Mouse (Mus musculus): Measurements from ENCODE around the gene Ttc17. TPM values are rescaled to one million over a fixed set of nuclear protein-coding genes. Genes with fewer than 3 reads are reported as not detected.

Gene Ttc17
- 10 to 100 TPM in 1 of 2 experiments, 1 to 10 TPM in 1; 1.7 to 14.7 TPM for polyA plus RNA-seq (2012; fragmentation: generic; extraction: Trizol)

DNA sequence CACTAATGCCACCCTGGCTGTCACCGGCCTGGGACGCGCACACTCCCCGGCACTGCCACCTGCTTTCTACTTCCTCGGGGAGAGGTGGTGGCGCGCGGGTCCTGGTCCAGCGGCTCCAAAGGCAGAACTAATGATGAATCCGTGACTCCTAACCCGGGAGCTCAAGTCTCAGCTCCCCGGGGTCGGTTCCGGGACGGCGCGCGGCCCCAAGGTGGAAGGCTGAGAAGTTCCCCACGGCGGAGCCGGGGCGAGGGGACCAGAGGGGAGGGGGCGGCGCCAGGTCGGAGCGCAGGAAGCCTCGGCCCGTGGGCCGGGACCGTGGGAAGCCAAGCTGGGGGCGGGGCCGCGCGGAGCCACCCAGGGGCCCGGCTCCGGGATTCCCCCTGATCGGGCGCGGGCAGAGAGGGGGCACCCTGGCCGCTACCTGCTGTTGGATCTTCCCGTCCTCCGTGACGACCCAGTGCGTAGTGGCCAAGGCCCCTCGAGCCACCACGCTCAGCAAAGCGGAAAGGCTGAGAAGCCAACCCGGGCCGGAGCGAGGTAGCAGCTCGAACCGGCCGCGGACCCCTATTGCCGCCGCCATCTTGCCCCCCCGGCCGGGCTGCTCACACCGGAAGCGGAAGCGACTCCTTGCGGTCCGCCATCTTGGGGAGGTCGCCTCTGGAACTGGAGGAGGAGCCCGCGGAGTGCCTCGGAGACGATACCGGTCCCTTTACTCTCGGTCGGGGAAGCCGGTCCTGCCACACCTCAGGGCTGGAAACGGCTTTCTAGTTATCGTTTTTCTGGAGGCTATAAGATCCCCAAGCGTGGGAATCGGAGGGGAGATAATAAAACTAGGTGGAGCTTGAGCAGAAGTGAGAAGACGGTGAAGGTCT lies at the start of gene Ttc17:
Ttc17 (minus strand) TSS at position 607 of the 875 bp plus-strand sequence.

Other genes with a start within 250 kb of the Ttc17 start
- gene Hsd17b12, start 248.7 kb downstream of the Ttc17 start, polyA plus RNA-seq (2012; fragmentation: generic; extraction: Trizol): 10 to 100 TPM; 12.7 to 46.8 TPM
- gene Api5, start 31.4 kb upstream of the Ttc17 start, polyA plus RNA-seq (2012; fragmentation: generic; extraction: Trizol): 10 to 100 TPM in 1 of 2 experiments, 1 to 10 TPM in 1; 2.1 to 19.4 TPM